Mouse (Mus musculus) thymus, adult 2 months (tissue): ENCODE measurements around the gene B4galt1. TPM values are rescaled to one million over a fixed set of nuclear protein-coding genes. Genes with fewer than 3 reads are reported as not detected.
"Not testable (repeated sequence)": the region's sequence is repeated elsewhere in the genome, so short reads cannot be mapped to it uniquely, and the experiment has no call there.

ENCODE experiments used
- DNase-seq: peaks from one replicate; pipeline ENCODE4 v3.0.0; 2021
- H3K27ac ChIP-seq: fragments of 200-500 bp; 2 replicates; pipeline ENCODE4 v1.5.1; 2012; ENCODE audit warnings: low read length, control low read depth; ENCODE audit not compliant: control insufficient read depth, insufficient read depth
- H3K27me3 ChIP-seq: fragments of 200-500 bp; 2 replicates; pipeline ENCODE4 v1.6.1; 2012; ENCODE audit warnings: mild to moderate bottlenecking, low read length, moderate library complexity, mixed read lengths; ENCODE audit not compliant: control insufficient read depth, insufficient read depth
- H3K36me3 ChIP-seq: fragments of 200-500 bp; 2 replicates; pipeline ENCODE4 v1.6.1; 2012; ENCODE audit warnings: mild to moderate bottlenecking, low read length, moderate library complexity; ENCODE audit not compliant: control insufficient read depth, insufficient read depth
- H3K4me1 ChIP-seq: fragments of 200-500 bp; replicated peaks from 2 replicates; pipeline ENCODE4 v1.6.1; 2012; ENCODE audit warnings: low read length; ENCODE audit not compliant: control insufficient read depth, insufficient read depth
- H3K4me3 ChIP-seq: fragments of 200-500 bp; 2 replicates; pipeline ENCODE4 v1.5.1; 2012; ENCODE audit warnings: mild to moderate bottlenecking, low read length, control low read depth, moderate library complexity; ENCODE audit not compliant: control insufficient read depth, insufficient read depth
- CTCF ChIP-seq: fragments of 200-500 bp; IDR thresholded peaks from 2 replicates; pipeline ENCODE4 v1.5.1; 2012; ENCODE audit warnings: mild to moderate bottlenecking, control low read depth, low read length, moderate library complexity, borderline replicate concordance; ENCODE audit not compliant: control insufficient read depth, poor library complexity, insufficient read depth; ENCODE audit errors: extremely low read depth
- POLR2A ChIP-seq: fragments of 200-500 bp; IDR thresholded peaks from 2 replicates; pipeline ENCODE4 v1.6.1; 2012; ENCODE audit warnings: mild to moderate bottlenecking, low read length, control low read depth, moderate library complexity; ENCODE audit not compliant: control insufficient read depth, poor library complexity, insufficient read depth; ENCODE audit errors: extremely low read depth
- WGBS: fragments of 180-500 bp; shearing (Covaris S2); methylation state at CpG from one replicate; pipeline ENCODE4 v1.1.7; 2018; 5-methylcytosine and 5-hydroxymethylcytosine counted together
- polyA plus RNA-seq: library from polyadenylated mRNA; depleted of rRNA; stranded (reverse); fragments of >200 nt; gene quantifications from 2 replicates; pipeline ENCODE4 v1.2.3, GENCODE M21; 2012

The B4galt1 gene
- polyA plus RNA-seq, 1 experiment = 34.1 TPM

GRCm38 (mm10) chr4:40802787-40803186 lies 51.0 kb downstream of the B4galt1 start:
- H3K27me3 ChIP-seq = no peaks in the 10 kb centered on the region
- WGBS = 98% methylated on average over 3 of the region's 3 CpGs
- DNase-seq = no peak
- H3K36me3 ChIP-seq = peaks cover 26% of the 10 kb centered on the region
- H3K4me3 ChIP-seq = no peak overlapping the region
- no peak overlapping the region for H3K27ac ChIP-seq
- no peaks in the 10 kb centered on the region for H3K4me1 ChIP-seq
- TF ChIP-seq CTCF = no peak
- no peak for TF ChIP-seq POLR2A

- whole genome bisulfite sequencing = 95% methylated on average over 4 of the region's 4 CpGs
- Histone ChIP-seq H3K36me3 (peaks cover 18% of the 10 kb centered on the region), H3K27ac (no peak overlapping the region), H3K4me1 (no peaks in the 10 kb centered on the region), H3K4me3 (no peak overlapping the region), H3K27me3 (no peaks in the 10 kb centered on the region)
- no peak for TF ChIP-seq CTCF
- TF ChIP-seq POLR2A = no peak
- no peak for DNase-seq
Measured at GRCm38 (mm10) chr4:40801908-40802307, 51.9 kb downstream of the B4galt1 start.

GRCm38 (mm10) chr4:40800873-40801272 lies 52.9 kb downstream of the B4galt1 start:
- DNase-seq = no peak
- 96% methylated on average over 3 of the region's 3 CpGs for WGBS
- no peak overlapping the region for H3K27ac ChIP-seq

GRCm38 (mm10) chr4:40798833-40799555 lies 54.8 kb downstream of the B4galt1 start:
- not testable (repeated sequence) for H3K4me3 ChIP-seq, H3K27me3 ChIP-seq, H3K4me1 ChIP-seq, DNase-seq, H3K27ac ChIP-seq, H3K36me3 ChIP-seq
- WGBS = 92% methylated on average over 2 of the region's 2 CpGs

More at GRCm38 (mm10) chr4:40800873-40801272, 52.9 kb downstream of the B4galt1 start:
- peaks cover 11% of the 10 kb centered on the region for H3K36me3 ChIP-seq
- H3K4me1 ChIP-seq = no peaks in the 10 kb centered on the region
- no peak for TF ChIP-seq CTCF
- TF ChIP-seq POLR2A = no peak
- H3K4me3 ChIP-seq = no peak overlapping the region
- H3K27me3 ChIP-seq = no peaks in the 10 kb centered on the region

- Histone ChIP-seq H3K27me3 (no peaks in the 10 kb centered on the region), H3K4me3 (no peak overlapping the region), H3K27ac (no peak overlapping the region), H3K36me3 (no peaks in the 10 kb centered on the region), H3K4me1 (no peaks in the 10 kb centered on the region)
- WGBS = 93% methylated on average over 3 of the region's 3 CpGs
- no peak for DNase-seq
- TF ChIP-seq CTCF (no peak), POLR2A (no peak)
Measured at GRCm38 (mm10) chr4:40795761-40796160, 58.0 kb downstream of the B4galt1 start.

- Histone ChIP-seq H3K4me3 (no peak overlapping the region), H3K36me3 (no peaks in the 10 kb centered on the region), H3K27ac (no peak overlapping the region), H3K4me1 (no peaks in the 10 kb centered on the region), H3K27me3 (no peaks in the 10 kb centered on the region)
- TF ChIP-seq POLR2A (no peak), CTCF (no peak)
- DNase-seq = no peak
Measured at GRCm38 (mm10) chr4:40794320-40794719, 59.5 kb downstream of the B4galt1 start.

GRCm38 (mm10) chr4:40791176-40791575 lies 62.6 kb downstream of the B4galt1 start:
- TF ChIP-seq POLR2A = no peak
- TF ChIP-seq CTCF = no peak
- no peak for DNase-seq
- 89% methylated on average over 4 of the region's 4 CpGs for WGBS

More at GRCm38 (mm10) chr4:40791176-40791575, 62.6 kb downstream of the B4galt1 start:
- Histone ChIP-seq H3K36me3 (no peaks in the 10 kb centered on the region), H3K4me3 (no peak overlapping the region), H3K27me3 (no peaks in the 10 kb centered on the region), H3K27ac (no peak overlapping the region), H3K4me1 (peaks cover 7% of the 10 kb centered on the region)
